Mouse (Mus musculus) midbrain, embryonic 16.5 days (tissue): ENCODE measurements around the gene Ttc34. TPM values are rescaled to one million over a fixed set of nuclear protein-coding genes. Genes with fewer than 3 reads are reported as not detected.

Experiments used
- ATAC-seq: fragments of 200-750 bp; cut with Nextera tagmentation; 2 replicates; pipeline ENCODE4 v1.8.0; 2017; ENCODE audit warnings: moderate TSS enrichment
- H3K27ac ChIP-seq: fragments of 300-500 bp; sonication (generic); 2 replicates; pipeline ENCODE4 v1.5.1; 2014; ENCODE audit warnings: mild to moderate bottlenecking, low read length, mixed read lengths
- H3K27me3 ChIP-seq: fragments of 300-500 bp; sonication (generic); 2 replicates; pipeline ENCODE4 v1.6.1; 2014; ENCODE audit warnings: low read depth, low read length, mixed read lengths; ENCODE audit not compliant: control insufficient read depth, insufficient read depth
- H3K36me3 ChIP-seq: fragments of 300-500 bp; sonication (generic); 2 replicates; pipeline ENCODE4 v1.6.1; 2014; ENCODE audit warnings: mild to moderate bottlenecking, low read length, moderate library complexity, mixed read lengths; ENCODE audit not compliant: control insufficient read depth, insufficient read depth
- H3K4me1 ChIP-seq: fragments of 300-500 bp; sonication (generic); 2 replicates; pipeline ENCODE4 v1.6.1; 2014; ENCODE audit warnings: mild to moderate bottlenecking, low read length, mixed read lengths; ENCODE audit not compliant: control insufficient read depth, insufficient read depth
- H3K4me2 ChIP-seq: fragments of 300-500 bp; sonication (generic); 2 replicates; pipeline ENCODE4 v1.6.1; 2014; ENCODE audit warnings: mild to moderate bottlenecking, low read length, mixed read lengths
- H3K4me3 ChIP-seq: fragments of 300-500 bp; sonication (generic); 2 replicates; pipeline ENCODE4 v1.5.1; 2014; ENCODE audit warnings: low read depth, mild to moderate bottlenecking, low read length, moderate library complexity, mixed read lengths
- H3K9ac ChIP-seq: fragments of 300-500 bp; sonication (generic); 2 replicates; pipeline ENCODE4 v1.6.1; 2014; ENCODE audit warnings: low read depth, low read length, mixed read lengths
- H3K9me3 ChIP-seq: fragments of 300-500 bp; sonication (generic); replicated peaks from 2 replicates; pipeline ENCODE4 v1.6.1; 2014; ENCODE audit warnings: mild to moderate bottlenecking, low read length, mixed read lengths; ENCODE audit not compliant: control insufficient read depth, poor library complexity, severe bottlenecking
- WGBS: fragments of 180-500 bp; shearing (Covaris S2); extraction: QIAGEN DNeasy Blood & Tissue Kit; methylation state at CpG from one replicate; pipeline ENCODE4 v1.1.7; 2014; 5-methylcytosine and 5-hydroxymethylcytosine counted together
- polyA plus RNA-seq: library from polyadenylated mRNA; unstranded; fragments of >200 nt; fragmentation: Nextera tagmentation; extraction: Ambion mirVana; gene quantifications from 2 replicates; pipeline ENCODE4 v1.2.1, GENCODE M21; 2015

The Ttc34 gene
- polyA plus RNA-seq, 1 experiment from 2014 or later: 2.9 TPM

DNA sequence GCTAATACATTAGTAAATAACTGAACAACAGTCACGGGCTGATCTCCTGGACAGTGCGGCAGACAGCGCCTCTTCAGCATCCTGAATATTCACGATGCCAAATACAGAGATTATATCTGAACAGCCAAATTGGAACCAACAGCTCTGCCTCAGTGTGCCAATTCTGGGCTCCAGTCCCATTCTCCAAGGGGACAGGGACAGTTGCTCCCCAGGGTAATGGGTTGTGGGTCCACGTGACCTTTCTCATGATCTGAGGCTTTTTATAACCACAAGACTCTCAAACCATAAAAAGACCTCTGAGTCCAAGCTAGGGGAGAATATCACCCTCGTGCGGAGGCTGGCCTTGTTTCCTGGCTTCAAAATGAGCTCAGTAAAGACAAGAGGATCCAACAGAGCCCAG, 10.1 kb upstream of the Ttc34 start:
- no peak overlapping the region for H3K4me3 ChIP-seq
- H3K27me3 ChIP-seq: no peaks in the 10 kb centered on the region
- no peaks in the 10 kb centered on the region for H3K4me1 ChIP-seq
- H3K9me3 ChIP-seq: no peaks in the 10 kb centered on the region
- no peak for ATAC-seq
- no peak overlapping the region for H3K9ac ChIP-seq
- no peak overlapping the region for H3K4me2 ChIP-seq
- 85% methylated on average over 7 of the region's 7 CpGs for WGBS
- H3K27ac ChIP-seq: no peak overlapping the region
- H3K36me3 ChIP-seq: no peaks in the 10 kb centered on the region

DNA sequence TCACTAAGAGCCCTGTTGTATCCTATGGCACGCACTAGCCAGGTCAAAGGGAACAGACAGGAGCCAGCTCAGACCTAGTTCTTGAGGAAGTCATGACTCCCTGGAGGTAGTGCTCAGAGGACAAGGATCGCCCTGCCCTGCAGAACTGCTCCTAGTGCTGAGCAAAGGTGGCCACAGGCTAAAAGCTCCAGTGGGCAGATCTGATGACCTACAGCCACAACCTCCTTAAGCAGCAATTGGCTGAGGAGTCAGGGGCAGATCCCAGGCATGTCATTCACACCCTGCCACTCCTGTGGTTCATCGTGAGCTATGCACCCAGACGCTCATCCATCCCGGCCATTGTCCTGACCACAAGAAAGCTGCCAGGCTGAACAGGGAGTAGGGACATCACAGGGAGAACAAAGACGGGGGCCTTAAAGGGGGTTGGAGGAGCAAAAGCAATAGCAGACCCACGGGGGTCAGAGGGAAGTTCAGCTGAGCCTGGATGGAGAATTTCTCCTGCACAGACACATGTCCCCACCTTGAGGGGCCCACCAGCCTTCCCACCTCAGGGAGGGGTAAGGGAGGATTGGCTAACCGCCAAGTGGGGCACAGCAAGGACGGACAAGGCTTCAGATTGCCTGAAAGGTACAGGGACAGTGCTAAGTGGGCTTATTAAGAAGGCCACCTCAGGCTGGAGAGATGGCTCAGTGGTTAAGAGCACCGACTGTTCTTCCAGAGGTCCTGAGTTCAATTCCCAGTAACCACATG, 9.2 kb upstream of the Ttc34 start:
- H3K27me3 ChIP-seq: no peaks in the 10 kb centered on the region
- H3K27ac ChIP-seq: no peak overlapping the region
- H3K9me3 ChIP-seq: no peaks in the 10 kb centered on the region
- no peak overlapping the region for H3K4me3 ChIP-seq
- H3K4me1 ChIP-seq: no peaks in the 10 kb centered on the region
- WGBS: 44% methylated on average over 10 of the region's 10 CpGs
- H3K4me2 ChIP-seq: no peak overlapping the region
- ATAC-seq: no peak
- H3K36me3 ChIP-seq: no peaks in the 10 kb centered on the region
- no peak overlapping the region for H3K9ac ChIP-seq

DNA sequence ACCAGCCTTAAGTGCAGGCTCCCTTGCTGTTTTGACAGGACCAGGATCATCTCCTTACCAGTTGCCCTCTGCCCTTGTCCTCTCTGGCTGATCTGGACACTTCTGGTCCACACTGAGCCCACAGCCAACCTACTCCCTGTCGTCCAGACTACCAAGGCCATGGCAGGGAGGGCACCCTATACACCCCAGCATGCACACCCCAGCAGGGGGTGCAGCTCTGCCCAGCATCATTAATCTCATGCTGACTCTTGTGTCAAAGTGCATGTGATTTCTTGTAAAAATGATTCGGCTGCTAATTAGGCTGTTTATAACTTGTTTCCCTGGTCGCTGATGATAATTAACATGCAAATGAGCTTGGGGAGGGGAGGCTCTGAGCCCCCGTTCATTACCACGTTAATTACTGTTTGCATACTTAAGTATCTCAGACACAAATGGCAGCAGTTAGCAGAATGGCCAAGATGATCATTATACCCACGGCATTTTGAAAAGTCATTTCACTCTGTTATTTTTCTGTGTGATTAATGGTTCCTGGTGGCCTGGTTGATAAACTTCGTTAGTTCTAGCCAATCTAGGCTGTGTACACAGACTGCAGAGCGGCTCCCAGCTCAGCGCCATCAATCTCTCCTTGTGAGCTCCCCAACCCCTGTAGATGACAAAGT, 5.2 kb upstream of the Ttc34 start:
- Histone ChIP-seq H3K4me1 (0 out of 2 replicates have a peak, but pooled peaks cover 2% of the 10 kb centered on the region), H3K4me2 (no peak overlapping the region), H3K27me3 (0 out of 2 replicates have a peak, but pooled peaks cover 3% of the 10 kb centered on the region), H3K36me3 (no peaks in the 10 kb centered on the region), H3K4me3 (no peak overlapping the region), H3K9me3 (no peaks in the 10 kb centered on the region), H3K27ac (no peak overlapping the region), H3K9ac (no peak overlapping the region)
- ATAC-seq: no peak
- WGBS: 45% methylated on average over 9 of the region's 9 CpGs

DNA sequence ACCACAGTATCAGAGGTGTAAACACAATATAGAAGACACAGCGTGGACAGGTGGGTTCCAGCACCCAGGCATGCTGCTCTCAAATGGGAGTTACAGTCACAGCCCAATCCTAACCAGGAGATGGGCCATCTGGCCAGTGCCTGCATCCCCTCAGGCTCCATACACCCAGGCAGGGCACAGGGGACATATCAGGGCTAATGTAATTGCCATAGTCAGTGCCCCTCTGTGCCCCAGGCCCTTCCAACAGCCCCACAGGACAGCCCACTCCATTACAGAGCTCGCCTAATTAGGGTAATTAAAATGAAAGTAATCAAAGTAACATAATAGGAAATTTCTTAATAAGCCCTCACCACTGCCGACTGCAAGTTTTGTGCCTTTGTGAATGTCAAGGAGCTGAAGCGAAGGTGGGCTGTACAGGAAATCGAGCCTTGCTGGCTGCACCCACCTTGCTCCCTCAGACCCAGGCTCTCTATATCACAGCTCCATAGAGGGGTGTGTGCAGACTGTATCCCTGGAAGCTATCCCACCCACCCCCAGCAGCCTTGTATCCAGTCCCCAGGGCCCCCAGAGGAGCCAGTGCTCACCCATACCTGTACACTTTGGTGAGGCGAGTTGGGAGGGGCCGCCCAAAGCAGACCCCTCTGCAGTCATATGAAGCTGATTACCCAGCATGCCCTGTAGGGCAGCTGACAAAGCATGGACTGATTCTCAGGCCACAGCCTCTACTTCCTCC, 910 bp upstream of the Ttc34 start:
- H3K36me3 ChIP-seq: no peaks in the 10 kb centered on the region
- H3K4me2 ChIP-seq: no peak overlapping the region
- 0 out of 2 replicates have a peak, but pooled peaks cover 2% of the 10 kb centered on the region for H3K4me1 ChIP-seq
- H3K27ac ChIP-seq: no peak overlapping the region
- ATAC-seq: peak; percentile 45; the same call in 1 of the 2 replicates
- no peaks in the 10 kb centered on the region for H3K9me3 ChIP-seq
- H3K4me3 ChIP-seq: no peak overlapping the region
- peaks cover 3% of the 10 kb centered on the region; the same call in 1 of the 2 replicates for H3K27me3 ChIP-seq
- no peak overlapping the region for H3K9ac ChIP-seq
- WGBS: 67% methylated on average over 7 of the region's 7 CpGs

DNA sequence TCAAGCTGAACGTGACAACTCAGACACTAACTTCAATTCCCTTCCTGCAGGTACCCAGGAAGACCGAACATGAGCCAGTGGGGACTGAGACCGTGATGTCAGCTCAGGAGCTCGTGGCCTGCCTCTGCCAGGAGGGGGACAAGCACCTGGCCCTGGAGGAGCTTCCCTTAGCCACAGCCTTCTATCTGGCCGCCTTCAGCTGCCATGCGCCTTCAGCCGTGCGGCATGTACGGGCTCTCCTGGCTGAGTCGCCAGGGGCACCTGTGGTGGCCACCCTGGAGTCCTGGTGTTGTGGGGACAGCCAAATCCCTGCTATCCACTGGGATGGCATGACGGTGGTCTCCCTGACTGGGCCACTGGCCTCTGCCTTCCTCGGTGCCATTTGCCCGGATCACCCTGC, 1.5 kb downstream of the Ttc34 start:
- no peak for ATAC-seq
- H3K27me3 ChIP-seq: peaks cover 3% of the 10 kb centered on the region; the same call in 1 of the 2 replicates
- no peaks in the 10 kb centered on the region for H3K36me3 ChIP-seq

DNA sequence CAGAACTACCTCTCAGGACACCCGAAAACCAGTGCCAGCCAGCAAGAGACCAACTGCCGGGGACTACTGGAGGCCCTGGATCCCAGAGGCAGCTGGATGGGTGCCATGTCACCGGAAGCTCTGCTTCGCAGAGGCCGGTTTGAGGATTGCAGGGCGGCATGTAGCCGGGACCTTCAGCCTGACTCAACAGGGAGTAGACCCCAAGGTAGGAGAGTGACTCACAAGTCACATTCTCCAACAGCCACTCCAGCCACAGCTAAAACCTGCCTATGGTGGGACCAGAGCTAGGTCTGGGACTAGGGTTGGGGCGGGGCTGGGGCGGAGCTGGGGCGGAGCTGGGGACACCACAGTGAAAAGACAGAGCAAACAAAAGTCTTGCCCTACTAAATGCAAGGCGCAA, 2.1 kb downstream of the Ttc34 start:
- no peak overlapping the region for H3K4me2 ChIP-seq
- 44% methylated on average over 11 of the region's 11 CpGs for WGBS
- no peak for ATAC-seq

More for the DNA sequence above, 1.5 kb downstream of the Ttc34 start:
- Histone ChIP-seq H3K9me3 (no peaks in the 10 kb centered on the region), H3K4me2 (no peak overlapping the region), H3K27ac (no peak overlapping the region), H3K4me3 (no peak overlapping the region), H3K4me1 (0 out of 2 replicates have a peak, but pooled peaks cover 2% of the 10 kb centered on the region), H3K9ac (no peak overlapping the region)
- 91% methylated on average over 13 of the region's 13 CpGs for WGBS

DNA sequence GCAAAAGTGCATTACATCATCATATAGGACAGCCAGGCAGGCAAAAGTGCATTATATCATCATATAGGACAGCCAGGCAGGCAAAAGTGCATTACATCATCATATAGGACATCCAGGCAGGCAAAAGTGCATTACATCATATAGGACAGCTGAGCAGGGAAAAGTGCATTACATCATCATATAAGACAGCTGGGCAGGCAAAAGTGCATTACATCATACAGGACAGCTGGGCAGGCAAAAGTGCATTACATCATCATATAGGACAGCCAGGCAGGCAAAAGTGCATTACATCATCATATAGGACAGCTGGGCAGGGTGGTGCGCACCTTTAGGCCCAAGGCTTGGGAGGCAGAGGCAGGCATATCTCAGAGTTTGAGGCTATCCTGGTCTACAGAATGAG, 15.4 kb downstream of the Ttc34 start:
- Histone ChIP-seq H3K27me3 (no peaks in the 10 kb centered on the region), H3K4me3 (no peak overlapping the region), H3K36me3 (no peaks in the 10 kb centered on the region), H3K4me1 (peaks cover 5% of the 10 kb centered on the region), H3K9ac (no peak overlapping the region), H3K27ac (no peak overlapping the region), H3K9me3 (no peaks in the 10 kb centered on the region), H3K4me2 (no peak overlapping the region)
- no peak for ATAC-seq
- 96% methylated on average over 1 of the region's 1 CpGs for WGBS

More for the DNA sequence above, 2.1 kb downstream of the Ttc34 start:
- no peak overlapping the region for H3K9ac ChIP-seq
- no peak overlapping the region for H3K27ac ChIP-seq
- H3K36me3 ChIP-seq: no peaks in the 10 kb centered on the region
- 0 out of 2 replicates have a peak, but pooled peaks cover 2% of the 10 kb centered on the region for H3K4me1 ChIP-seq
- H3K9me3 ChIP-seq: no peaks in the 10 kb centered on the region
- peaks cover 2% of the 10 kb centered on the region; the same call in 1 of the 2 replicates for H3K27me3 ChIP-seq
- no peak overlapping the region for H3K4me3 ChIP-seq

DNA sequence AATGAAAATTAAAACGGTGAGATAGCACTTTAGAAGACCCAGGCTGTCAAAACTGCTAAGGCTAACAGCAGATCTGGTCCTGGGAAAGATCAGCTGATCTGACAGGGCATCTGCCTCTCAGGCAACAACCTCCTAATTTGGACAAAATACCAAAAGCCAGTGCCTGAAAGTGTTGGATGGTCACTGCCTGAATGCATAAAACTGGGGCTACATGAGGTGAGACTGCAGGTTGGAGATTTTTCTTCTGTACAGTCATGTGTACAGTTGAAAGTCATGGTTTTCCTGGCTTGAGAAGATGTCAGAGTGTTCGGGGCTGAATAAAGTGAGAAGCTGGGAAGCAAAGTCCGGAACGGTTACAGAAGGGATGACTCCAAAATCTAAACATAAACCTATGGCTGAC, 16.6 kb downstream of the Ttc34 start:
- Histone ChIP-seq H3K36me3 (no peaks in the 10 kb centered on the region), H3K27ac (no peak overlapping the region), H3K27me3 (no peaks in the 10 kb centered on the region; the same call in 1 of the 2 replicates), H3K4me1 (peaks cover 5% of the 10 kb centered on the region), H3K4me3 (no peak overlapping the region), H3K9me3 (no peaks in the 10 kb centered on the region), H3K4me2 (no peak overlapping the region), H3K9ac (no peak overlapping the region)
- 86% methylated on average over 4 of the region's 4 CpGs for WGBS
- ATAC-seq: no peak
